Mouse (Mus musculus): Measurements from ENCODE around the gene Ntrk2.

- TF ChIP-seq CTCF (IDR thresholded peaks at IDR 0.05; ENCODE audit: extremely low read depth, insufficient read length, insufficient replicate concordance, low read depth, low read length) (no peak), POLR2A (IDR thresholded peaks at IDR 0.05; ENCODE audit: low read depth, low read length) (no peak)
These were observed 160.1 kb downstream of the Ntrk2 start for GRCm38 (mm10) chr13:58966466-58966865.
